Mouse (Mus musculus) liver, adult 2 months (tissue): ENCODE measurements around the gene Nectin2. TPM values are rescaled to one million over a fixed set of nuclear protein-coding genes. Genes with fewer than 3 reads are reported as not detected.
A peak's percentile ranks its signal among the peaks of the same experiment; 100 is the strongest.

Experiments
- DNase-seq: peaks from one replicate; pipeline ENCODE4 v3.0.0-alpha.2; 2011; ENCODE audit warnings: low read depth, low spot score; ENCODE audit errors: extremely low read depth
- H3K27ac ChIP-seq: fragments of 200-500 bp; replicated peaks from 2 replicates; pipeline ENCODE4 v1.5.1; 2012; ENCODE audit warnings: low read depth, mild to moderate bottlenecking, control low read depth, inconsistent platforms, low read length; ENCODE audit not compliant: insufficient read depth
- H3K27me3 ChIP-seq: fragments of 200-500 bp; 2 replicates; pipeline ENCODE4 v1.6.1; 2012; ENCODE audit warnings: mild to moderate bottlenecking, moderate library complexity, low read length, inconsistent platforms; ENCODE audit not compliant: control insufficient read depth, insufficient read depth
- H3K36me3 ChIP-seq: fragments of 200-500 bp; 2 replicates; pipeline ENCODE4 v1.6.1; 2012; ENCODE audit warnings: low read length, inconsistent platforms; ENCODE audit not compliant: control insufficient read depth, insufficient read depth
- H3K4me1 ChIP-seq: fragments of 200-500 bp; 2 replicates; pipeline ENCODE4 v1.6.1; 2011; ENCODE audit warnings: low read length; ENCODE audit not compliant: control insufficient read depth, insufficient read depth
- H3K4me3 ChIP-seq: fragments of 200-500 bp; 2 replicates; pipeline ENCODE4 v1.5.1; 2011; ENCODE audit warnings: low read depth, mild to moderate bottlenecking, control low read depth, low read length, moderate library complexity; ENCODE audit not compliant: insufficient read depth
- H3K79me2 ChIP-seq: fragments of 200-500 bp; 2 replicates; pipeline ENCODE4 v1.6.1; 2012; ENCODE audit warnings: inconsistent platforms, mild to moderate bottlenecking, low read length, moderate library complexity; ENCODE audit not compliant: control insufficient read depth, insufficient read depth
- H3K9ac ChIP-seq: fragments of 200-500 bp; 2 replicates; pipeline ENCODE4 v1.6.1; 2012; ENCODE audit warnings: low read depth, mild to moderate bottlenecking, control low read depth, inconsistent platforms, low read length
- CTCF ChIP-seq: fragments of 200-500 bp; IDR thresholded peaks from 2 replicates; pipeline ENCODE4 v1.5.1; 2011; ENCODE audit warnings: low read depth, low read length, control low read depth
- POLR2A ChIP-seq: fragments of 200-500 bp; IDR thresholded peaks from 2 replicates; pipeline ENCODE4 v1.6.1; 2011; ENCODE audit warnings: low read length, control low read depth; ENCODE audit not compliant: insufficient read depth; ENCODE audit errors: extremely low read depth
- WGBS: fragments of 180-500 bp; shearing (Covaris S2); methylation state at CpG from one replicate; pipeline ENCODE4 v1.1.7; 2018; 5-methylcytosine and 5-hydroxymethylcytosine counted together
- polyA plus RNA-seq: library from polyadenylated mRNA; depleted of rRNA; stranded (reverse); fragments of >200 nt; gene quantifications from 2 replicates; pipeline ENCODE4 v1.2.3, GENCODE M21; 2012
- total RNA-seq: library from RNA; depleted of rRNA; stranded (reverse); fragments of >200 nt; gene quantifications from 2 replicates; pipeline ENCODE4 v1.2.3, GENCODE M21; 2014

The Nectin2 gene
- total and polyA plus RNA-seq, 2 experiments, result 17.8 to 68.7 TPM

GRCm38 (mm10) chr7:19783630-19784029 is 33.3 kb upstream of the Nectin2 start:
- TF ChIP-seq POLR2A, result no peak
- no peak for TF ChIP-seq CTCF
- Histone ChIP-seq H3K79me2 (no peaks in the 10 kb centered on the region), H3K4me3 (no peak overlapping the region), H3K9ac (peak overlapping the region; percentile 30; the same call in 1 of the 2 replicates), H3K4me1 (peaks cover 19% of the 10 kb centered on the region), H3K36me3 (no peaks in the 10 kb centered on the region; the same call in 1 of the 2 replicates), H3K27me3 (no peaks in the 10 kb centered on the region), H3K27ac (peak overlapping the region; percentile 62)
- 13% methylated on average over 8 of the region's 8 CpGs for WGBS
- DNase-seq, result peak; percentile 78

DNA sequence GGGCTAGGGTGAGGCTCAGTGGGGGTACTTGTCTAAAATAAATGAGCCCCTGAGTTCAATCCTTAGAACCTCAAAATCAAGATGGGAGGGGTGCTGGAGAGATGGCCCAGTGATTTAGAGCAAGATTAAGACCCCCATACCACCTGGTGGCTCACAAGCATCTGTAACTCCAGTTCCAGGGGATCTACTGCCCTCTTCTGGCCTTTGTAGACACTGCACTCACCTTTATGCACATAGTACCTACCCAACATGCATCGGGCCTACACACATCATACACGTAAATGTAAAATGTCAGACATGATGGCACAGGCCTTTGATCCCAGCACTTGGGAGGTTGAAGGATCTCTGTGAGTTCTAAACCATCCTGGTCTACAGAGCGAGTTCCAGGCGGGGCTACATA is 32.4 kb upstream of the Nectin2 start:
- TF ChIP-seq POLR2A, result no peak
- peak; percentile 33; the same call in 1 of the 2 replicates for TF ChIP-seq CTCF
- H3K4me3 ChIP-seq, result no peak overlapping the region
- WGBS, result 95% methylated on average over 4 of the region's 4 CpGs
- H3K27me3 ChIP-seq, result no peaks in the 10 kb centered on the region
- no peak overlapping the region for H3K27ac ChIP-seq
- no peaks in the 10 kb centered on the region for H3K79me2 ChIP-seq
- peaks cover 19% of the 10 kb centered on the region for H3K4me1 ChIP-seq
- no peaks in the 10 kb centered on the region for H3K36me3 ChIP-seq
- DNase-seq, result no peak
- no peak overlapping the region for H3K9ac ChIP-seq

DNA sequence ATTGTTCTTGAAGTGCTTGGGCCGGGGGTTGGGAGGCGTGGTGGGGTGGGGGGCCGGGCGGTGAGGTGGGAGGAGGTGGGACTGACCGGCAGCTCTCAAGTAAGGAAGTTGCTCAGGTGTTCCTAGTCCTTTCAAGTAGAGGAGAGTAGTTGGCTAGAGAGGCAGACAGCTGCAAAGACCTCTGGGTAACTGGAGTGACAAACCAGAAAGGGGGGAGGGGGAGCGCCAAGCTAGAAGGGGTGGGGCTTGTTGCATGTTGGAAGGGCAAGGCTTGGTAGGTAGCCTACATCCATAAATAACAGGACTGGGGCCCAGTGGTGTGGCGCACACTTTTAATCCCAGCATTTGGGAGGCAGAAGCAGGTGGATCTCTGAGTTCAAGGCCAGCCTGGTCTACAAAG is 31.5 kb upstream of the Nectin2 start:
- TF ChIP-seq CTCF (no peak), POLR2A (no peak)
- Histone ChIP-seq H3K27ac (no peak overlapping the region), H3K36me3 (no peaks in the 10 kb centered on the region), H3K4me3 (no peak overlapping the region), H3K79me2 (no peaks in the 10 kb centered on the region), H3K4me1 (peaks cover 19% of the 10 kb centered on the region), H3K9ac (no peak overlapping the region), H3K27me3 (no peaks in the 10 kb centered on the region)
- DNase-seq, result no peak
- 98% methylated on average over 7 of the region's 7 CpGs for WGBS

- no peak for TF ChIP-seq POLR2A
- TF ChIP-seq CTCF, result peak; percentile 40; the same call in 1 of the 2 replicates
- Histone ChIP-seq H3K79me2 (no peaks in the 10 kb centered on the region), H3K27ac (no peak overlapping the region), H3K4me1 (peaks cover 15% of the 10 kb centered on the region), H3K9ac (no peak overlapping the region), H3K36me3 (no peaks in the 10 kb centered on the region), H3K4me3 (no peak overlapping the region), H3K27me3 (no peaks in the 10 kb centered on the region)
- WGBS, result 89% methylated on average over 4 of the region's 4 CpGs
- DNase-seq, result no peak
Observed at GRCm38 (mm10) chr7:19779903-19780302, 29.6 kb upstream of the Nectin2 start.

- Histone ChIP-seq H3K79me2 (no peaks in the 10 kb centered on the region), H3K27ac (no peak overlapping the region), H3K9ac (no peak overlapping the region), H3K4me3 (no peak overlapping the region), H3K4me1 (peaks cover 4% of the 10 kb centered on the region; the same call in 1 of the 2 replicates), H3K27me3 (no peaks in the 10 kb centered on the region), H3K36me3 (no peaks in the 10 kb centered on the region)
- DNase-seq, result no peak
- TF ChIP-seq POLR2A (no peak), CTCF (no peak)
- 87% methylated on average over 8 of the region's 8 CpGs for WGBS
Observed at GRCm38 (mm10) chr7:19778645-19779044, 28.4 kb upstream of the Nectin2 start.

DNA sequence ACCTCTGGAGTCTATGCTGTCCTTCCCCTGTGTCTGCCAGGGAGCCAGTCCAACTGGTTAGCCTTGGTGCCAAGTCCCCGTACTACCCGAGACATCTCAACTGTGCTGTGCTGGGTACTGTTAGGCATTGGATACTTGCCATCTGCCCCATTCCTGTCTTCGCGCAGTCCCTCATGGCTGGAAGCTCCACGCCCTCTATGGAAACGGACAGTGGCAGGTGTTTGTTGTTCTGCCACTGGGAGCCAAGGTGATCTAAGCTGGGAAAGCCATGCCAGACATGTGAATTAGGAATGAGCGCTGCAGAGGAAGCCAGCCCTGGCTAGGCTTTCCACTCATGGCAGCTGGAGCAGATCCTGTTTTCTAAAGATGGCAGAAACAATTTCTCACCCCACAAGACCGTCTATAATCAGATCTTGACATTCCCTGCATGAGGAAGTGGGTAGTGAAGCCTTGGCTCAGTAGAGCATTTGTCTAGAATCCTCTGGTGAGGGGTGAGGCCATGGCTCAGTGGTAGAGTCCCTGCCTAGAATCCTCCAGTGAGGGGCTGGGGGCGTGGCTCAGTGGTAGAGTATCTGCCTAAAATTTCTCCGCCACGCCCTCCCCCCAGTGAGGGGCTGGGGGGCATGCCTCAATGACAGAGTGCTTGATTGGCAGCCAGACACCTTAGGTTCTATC is 26.9 kb upstream of the Nectin2 start:
- H3K9ac ChIP-seq, result no peak overlapping the region
- H3K4me3 ChIP-seq, result no peak overlapping the region
- no peaks in the 10 kb centered on the region for H3K36me3 ChIP-seq
- H3K4me1 ChIP-seq, result no peaks in the 10 kb centered on the region
- TF ChIP-seq POLR2A (no peak), CTCF (no peak)
- H3K27ac ChIP-seq, result no peak overlapping the region
- peak; percentile 55 for DNase-seq
- WGBS, result 58% methylated on average over 11 of the region's 11 CpGs
- no peaks in the 10 kb centered on the region for H3K27me3 ChIP-seq
- H3K79me2 ChIP-seq, result no peaks in the 10 kb centered on the region
